Mouse (Mus musculus): Measurements from ENCODE around the gene Sos1.

GRCm38 (mm10) chr17:80523231-80523630, 43.0 kb upstream of the Sos1 start:
- TF ChIP-seq CTCF (IDR thresholded peaks at IDR 0.05; ENCODE audit: borderline replicate concordance, extremely low read depth, insufficient read depth, insufficient read length) (no peak), POLR2A (IDR thresholded peaks at IDR 0.05; ENCODE audit: borderline replicate concordance, extremely low read depth, insufficient read depth, insufficient read length, poor library complexity, severe bottlenecking) (no peak)
